Mouse (Mus musculus): ENCODE measurements at regions not wholly inside any gene's neighbourhood (a gene's known extent, or its start where the extent isn't known, plus 50 kb on each side); places are given as distances from the start of the nearest gene placed in this dataset.

DNA sequence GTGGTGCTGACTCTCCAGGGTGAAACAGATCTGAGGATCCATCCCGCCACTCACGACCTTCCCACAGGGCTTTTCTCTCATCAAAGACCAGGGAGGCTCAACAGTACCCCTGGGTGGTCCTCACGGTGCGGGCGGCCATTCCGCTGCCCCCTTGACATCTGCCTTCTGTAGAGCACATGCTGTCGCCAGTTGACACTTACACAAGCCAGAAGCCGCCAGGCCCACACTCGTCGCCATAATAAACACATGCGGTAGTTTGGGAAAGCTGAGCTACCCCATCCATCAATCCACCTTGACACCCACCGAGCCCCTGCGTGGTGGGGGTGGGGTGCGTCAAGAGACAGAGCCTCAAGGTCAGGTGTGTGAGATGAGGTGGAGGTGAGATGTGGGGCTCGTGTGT lies 125.7 kb downstream of the Tfap2c start:
- H3K36me3 ChIP-seq (ENCODE audit: control insufficient read depth) = no peaks in the 10 kb centered on the region
- no peaks in the 10 kb centered on the region for H3K27me3 ChIP-seq (ENCODE audit: control insufficient read depth)
- H3K4me3 ChIP-seq (replicated peaks) = no peak overlapping the region
- H3K4me1 ChIP-seq (ENCODE audit: control insufficient read depth) = no peaks in the 10 kb centered on the region
- H3K9me3 ChIP-seq (ENCODE audit: control insufficient read depth, low read length) = no peaks in the 10 kb centered on the region; the same call in 1 of the 2 replicates
- TF ChIP-seq TAL1 (IDR thresholded peaks at IDR 0.05; ENCODE audit: low read length) = no peak
- TF ChIP-seq GATA1 (IDR thresholded peaks at IDR 0.05; ENCODE audit: low read length) = no peak

DNA sequence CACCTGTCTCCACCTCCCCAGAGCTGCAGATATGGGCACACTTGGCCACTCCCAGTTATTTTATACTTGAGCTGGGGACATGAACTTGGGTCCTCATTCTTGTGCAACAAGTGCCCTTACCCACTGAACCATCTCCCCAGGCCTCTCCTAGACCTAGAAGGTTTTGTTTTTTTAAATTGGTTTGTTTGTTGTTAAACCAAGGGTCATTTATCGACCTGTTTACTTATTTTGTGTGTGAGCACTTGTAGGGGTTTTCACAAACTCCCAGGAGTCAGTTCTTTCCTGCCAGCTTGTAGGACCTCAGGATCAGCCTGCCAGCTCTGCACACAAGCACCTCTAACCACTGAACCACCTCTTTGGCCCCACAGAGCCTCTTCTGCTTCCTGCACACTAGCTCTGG lies 140.8 kb downstream of the Tfap2c start:
- Histone ChIP-seq H3K4me1 (ENCODE audit: control insufficient read depth) (no peaks in the 10 kb centered on the region), H3K36me3 (ENCODE audit: control insufficient read depth) (no peaks in the 10 kb centered on the region), H3K27me3 (ENCODE audit: control insufficient read depth) (no peaks in the 10 kb centered on the region), H3K4me3 (replicated peaks) (no peak overlapping the region), H3K9me3 (ENCODE audit: control insufficient read depth, low read length) (peaks cover 9% of the 10 kb centered on the region)
- TF ChIP-seq TAL1 (IDR thresholded peaks at IDR 0.05; ENCODE audit: low read length) (no peak), GATA1 (IDR thresholded peaks at IDR 0.05; ENCODE audit: low read length) (no peak)

DNA sequence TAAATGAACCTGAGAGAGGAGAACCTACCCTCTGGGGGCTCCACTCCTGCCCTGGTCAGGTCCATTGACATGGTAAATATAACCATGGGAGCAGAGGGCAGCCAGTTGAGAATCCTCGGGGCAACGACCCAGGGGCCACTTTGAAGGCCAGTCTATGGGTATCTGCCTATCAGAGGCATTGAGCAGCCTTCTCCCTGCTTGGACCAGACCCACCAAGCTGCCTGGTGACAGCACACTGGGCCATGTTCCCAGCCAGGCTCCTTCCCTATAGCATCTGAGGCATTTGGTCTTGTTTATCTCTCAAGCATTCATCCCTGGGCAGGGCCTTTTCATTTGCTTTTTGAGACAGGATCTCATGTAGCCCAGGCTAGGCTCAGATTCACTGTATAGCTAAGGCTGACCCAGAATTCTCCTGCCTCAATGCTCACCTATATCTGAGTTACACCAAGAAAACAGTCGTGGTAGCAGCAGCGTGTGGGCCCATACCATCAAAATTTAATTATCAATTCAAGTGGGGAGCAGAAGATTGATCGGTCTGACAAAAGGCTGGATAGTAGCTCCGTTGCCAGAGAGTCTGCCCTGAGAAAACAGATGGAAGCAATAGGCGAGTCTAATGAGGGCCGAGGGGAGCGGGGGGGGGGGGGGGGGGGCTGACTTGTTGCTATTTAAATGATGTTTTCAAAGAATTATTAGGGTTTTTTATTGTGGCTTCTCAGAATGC lies 141.7 kb downstream of the Tfap2c start:
- Histone ChIP-seq H3K4me1 (ENCODE audit: control insufficient read depth) (no peaks in the 10 kb centered on the region), H3K27me3 (ENCODE audit: control insufficient read depth) (no peaks in the 10 kb centered on the region), H3K36me3 (ENCODE audit: control insufficient read depth) (no peaks in the 10 kb centered on the region), H3K9me3 (ENCODE audit: control insufficient read depth, low read length) (peaks cover 9% of the 10 kb centered on the region), H3K4me3 (replicated peaks) (no peak overlapping the region)
- TF ChIP-seq TAL1 (IDR thresholded peaks at IDR 0.05; ENCODE audit: low read length) = no peak
- TF ChIP-seq GATA1 (IDR thresholded peaks at IDR 0.05; ENCODE audit: low read length) = no peak

DNA sequence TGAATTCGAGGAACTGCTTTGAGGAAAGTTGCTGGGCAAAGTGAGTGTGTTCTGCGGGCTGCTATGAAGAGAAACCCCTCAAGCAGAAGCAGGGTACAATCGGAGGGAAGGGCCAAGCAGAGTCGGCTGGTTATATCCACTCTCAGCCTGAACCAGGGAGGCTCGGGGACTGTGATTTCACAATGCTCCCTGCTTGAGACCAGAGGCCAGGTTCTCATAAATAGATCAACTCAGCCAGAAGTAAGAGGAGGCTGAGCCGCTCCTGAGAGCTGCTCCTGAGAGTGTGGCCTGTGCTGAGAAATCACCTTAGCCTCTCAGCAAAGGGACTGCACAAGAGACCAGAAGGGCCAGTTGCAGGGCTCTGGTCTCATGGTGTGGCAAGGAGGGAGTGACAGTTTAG lies 149.6 kb downstream of the Tfap2c start:
- H3K9me3 ChIP-seq (ENCODE audit: control insufficient read depth, low read length) = no peaks in the 10 kb centered on the region
- H3K4me1 ChIP-seq (ENCODE audit: control insufficient read depth) = no peaks in the 10 kb centered on the region
- H3K27me3 ChIP-seq (ENCODE audit: control insufficient read depth) = no peaks in the 10 kb centered on the region
- no peaks in the 10 kb centered on the region for H3K36me3 ChIP-seq (ENCODE audit: control insufficient read depth)
- no peak overlapping the region for H3K4me3 ChIP-seq (replicated peaks)
- TF ChIP-seq TAL1 (IDR thresholded peaks at IDR 0.05; ENCODE audit: low read length) (no peak), GATA1 (IDR thresholded peaks at IDR 0.05; ENCODE audit: low read length) (no peak)

DNA sequence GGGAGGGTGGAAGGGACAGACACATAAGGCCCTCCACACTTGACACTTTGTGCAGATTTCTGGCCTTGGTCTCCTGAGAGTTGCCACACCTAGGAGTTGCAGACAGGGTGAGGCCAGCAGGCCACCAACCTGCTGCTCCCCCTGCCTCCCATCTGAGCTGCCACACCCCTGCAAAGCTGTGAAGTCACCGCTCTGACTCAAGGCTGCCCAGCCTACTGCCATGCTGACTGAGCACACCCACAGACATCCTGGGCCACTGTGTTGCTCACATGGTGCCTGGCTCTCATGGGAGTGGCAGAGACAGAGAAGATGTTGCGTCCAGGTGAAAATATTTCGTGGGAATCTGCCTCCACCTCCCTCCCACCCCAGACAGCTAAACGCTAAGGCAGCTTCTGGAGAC lies 150.3 kb downstream of the Tfap2c start:
- Histone ChIP-seq H3K4me3 (replicated peaks) (no peak overlapping the region), H3K36me3 (ENCODE audit: control insufficient read depth) (no peaks in the 10 kb centered on the region), H3K9me3 (ENCODE audit: control insufficient read depth, low read length) (no peaks in the 10 kb centered on the region), H3K27me3 (ENCODE audit: control insufficient read depth) (no peaks in the 10 kb centered on the region), H3K4me1 (ENCODE audit: control insufficient read depth) (no peaks in the 10 kb centered on the region)
- TF ChIP-seq GATA1 (IDR thresholded peaks at IDR 0.05; ENCODE audit: low read length) = no peak
- no peak for TF ChIP-seq TAL1 (IDR thresholded peaks at IDR 0.05; ENCODE audit: low read length)

DNA sequence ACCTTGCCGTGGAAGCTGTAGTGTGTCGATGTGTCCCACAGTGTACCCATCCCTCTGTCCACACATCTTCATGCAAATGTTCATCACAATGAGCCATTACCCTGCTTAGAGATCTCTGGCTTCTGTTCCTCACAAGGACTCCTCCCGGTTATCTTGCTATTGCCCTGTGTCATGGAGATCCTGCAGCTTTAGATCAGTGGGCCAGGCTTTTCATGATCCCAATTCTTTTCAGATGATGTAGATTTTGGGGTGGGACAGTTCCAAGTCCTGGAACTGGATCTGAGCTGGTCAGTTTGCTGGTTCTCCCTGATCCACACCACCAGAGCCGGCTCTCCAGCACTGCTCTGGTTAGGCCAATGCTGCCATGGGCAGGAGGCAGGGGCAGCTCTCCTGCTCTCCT lies 161.2 kb downstream of the Tfap2c start:
- Histone ChIP-seq H3K9me3 (ENCODE audit: control insufficient read depth, low read length) (peaks cover 7% of the 10 kb centered on the region; the same call in 1 of the 2 replicates), H3K4me3 (replicated peaks) (no peak overlapping the region), H3K36me3 (ENCODE audit: control insufficient read depth) (no peaks in the 10 kb centered on the region), H3K27me3 (ENCODE audit: control insufficient read depth) (no peaks in the 10 kb centered on the region), H3K4me1 (ENCODE audit: control insufficient read depth) (no peaks in the 10 kb centered on the region)
- TF ChIP-seq GATA1 (IDR thresholded peaks at IDR 0.05; ENCODE audit: low read length) (no peak), TAL1 (IDR thresholded peaks at IDR 0.05; ENCODE audit: low read length) (no peak)

DNA sequence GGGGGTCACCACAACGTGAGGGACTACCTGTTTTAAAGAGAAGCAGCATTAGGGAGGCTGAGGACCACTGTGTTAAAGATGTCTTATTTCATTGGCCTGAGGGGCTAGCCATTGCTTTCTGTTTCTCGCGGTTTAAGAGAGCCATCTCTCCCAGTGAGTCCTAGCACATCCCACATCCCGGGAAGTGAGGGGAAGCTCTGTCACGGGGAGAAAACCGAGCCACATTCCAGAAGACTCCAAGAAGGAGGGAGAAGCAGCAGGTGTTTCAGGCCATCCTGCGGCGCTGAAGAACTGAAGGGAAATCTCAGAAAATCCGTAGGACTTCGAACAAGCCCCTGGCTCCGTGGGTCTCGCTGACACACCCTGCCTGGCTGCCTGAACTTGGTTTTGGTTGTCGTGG lies 177.3 kb downstream of the Tfap2c start:
- peaks cover 58% of the 10 kb centered on the region for H3K27me3 ChIP-seq (ENCODE audit: control insufficient read depth)
- peaks cover 7% of the 10 kb centered on the region for H3K9me3 ChIP-seq (ENCODE audit: control insufficient read depth, low read length)
- H3K36me3 ChIP-seq (ENCODE audit: control insufficient read depth) = no peaks in the 10 kb centered on the region
- H3K4me1 ChIP-seq (ENCODE audit: control insufficient read depth) = no peaks in the 10 kb centered on the region
- no peak overlapping the region for H3K4me3 ChIP-seq (replicated peaks)
- no peak for TF ChIP-seq TAL1 (IDR thresholded peaks at IDR 0.05; ENCODE audit: low read length)
- no peak for TF ChIP-seq GATA1 (IDR thresholded peaks at IDR 0.05; ENCODE audit: low read length)

DNA sequence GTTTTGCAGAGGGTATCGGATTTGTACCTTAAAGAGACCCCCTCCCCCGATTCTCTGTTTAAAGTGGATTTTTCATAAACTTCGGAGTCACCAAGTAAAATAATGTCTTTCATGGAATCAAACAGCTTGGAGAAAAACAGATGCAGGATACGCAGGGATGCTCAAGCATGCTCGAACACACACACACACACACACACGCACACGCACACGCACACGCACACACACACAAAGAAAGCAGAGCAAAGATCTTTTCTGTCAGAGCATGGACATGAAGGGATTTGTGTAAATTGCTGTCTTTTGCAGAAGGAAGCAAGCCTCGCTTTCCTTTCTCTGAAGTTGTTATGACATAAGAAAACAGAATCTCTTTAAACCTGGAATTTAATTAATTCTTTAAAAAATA lies 178.2 kb downstream of the Tfap2c start:
- Histone ChIP-seq H3K9me3 (ENCODE audit: control insufficient read depth, low read length) (peaks cover 7% of the 10 kb centered on the region), H3K4me1 (ENCODE audit: control insufficient read depth) (no peaks in the 10 kb centered on the region)

DNA sequence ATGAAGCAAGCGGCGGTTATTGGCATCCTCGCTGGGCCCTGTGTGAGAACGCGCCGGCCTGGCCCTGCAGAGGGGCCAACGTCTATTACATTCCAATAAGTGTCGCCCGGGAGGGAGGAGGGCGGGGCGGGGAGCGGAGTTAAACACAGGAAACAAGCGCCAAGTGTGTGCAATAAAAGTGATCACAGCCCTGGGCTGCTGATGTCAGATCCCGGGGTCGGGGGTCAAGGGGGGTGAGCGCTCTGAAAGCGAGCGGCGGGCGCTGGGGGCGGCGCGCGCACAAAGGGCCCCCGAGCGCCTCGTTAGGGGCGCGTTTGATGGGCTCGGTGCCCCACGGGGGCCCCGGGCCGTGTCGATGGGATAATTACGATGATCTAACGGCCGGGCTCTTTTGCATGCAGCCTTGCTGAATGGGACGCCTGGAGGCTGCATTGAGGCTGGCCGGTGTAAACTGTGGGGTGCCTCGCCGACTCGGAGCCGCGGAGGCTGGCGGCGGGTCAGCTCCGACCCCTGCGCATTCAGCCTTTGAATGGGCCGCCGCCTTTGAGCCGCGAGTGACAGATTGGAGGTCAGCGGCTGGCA lies 178.9 kb downstream of the Tfap2c start:
- H3K4me1 ChIP-seq (ENCODE audit: control insufficient read depth) = no peaks in the 10 kb centered on the region
- no peak overlapping the region for H3K4me3 ChIP-seq (replicated peaks)
- H3K36me3 ChIP-seq (ENCODE audit: control insufficient read depth) = no peaks in the 10 kb centered on the region
- TF ChIP-seq TAL1 (IDR thresholded peaks at IDR 0.05; ENCODE audit: low read length) (no peak), GATA1 (IDR thresholded peaks at IDR 0.05; ENCODE audit: low read length) (no peak)
- H3K27me3 ChIP-seq (ENCODE audit: control insufficient read depth) = peaks cover 74% of the 10 kb centered on the region
- H3K9me3 ChIP-seq (ENCODE audit: control insufficient read depth, low read length) = peaks cover 5% of the 10 kb centered on the region

More for the DNA sequence above, 178.2 kb downstream of the Tfap2c start:
- no peaks in the 10 kb centered on the region for H3K36me3 ChIP-seq (ENCODE audit: control insufficient read depth)
- peaks cover 67% of the 10 kb centered on the region for H3K27me3 ChIP-seq (ENCODE audit: control insufficient read depth)
- H3K4me3 ChIP-seq (replicated peaks) = no peak overlapping the region
- no peak for TF ChIP-seq TAL1 (IDR thresholded peaks at IDR 0.05; ENCODE audit: low read length)
- no peak for TF ChIP-seq GATA1 (IDR thresholded peaks at IDR 0.05; ENCODE audit: low read length)
